Mouse (Mus musculus): ENCODE measurements around the gene Gga1.
"Not testable (repeated sequence)": the region's sequence is repeated elsewhere in the genome, so short reads cannot be mapped to it uniquely, and the experiment has no call there.

The Gga1 gene

GRCm38 (mm10) chr15:78845867-78846266 lies 31.1 kb upstream of the Gga1 start:
- no peak for DNase-seq

- DNase-seq, result no peak
Measured at GRCm38 (mm10) chr15:78846352-78846751, 30.6 kb upstream of the Gga1 start.

- not testable (repeated sequence) for DNase-seq
Measured at GRCm38 (mm10) chr15:78846805-78847204, 30.2 kb upstream of the Gga1 start.

- DNase-seq, result peak; percentile 66
Measured at GRCm38 (mm10) chr15:78848467-78848866, 28.5 kb upstream of the Gga1 start.

- DNase-seq, result no peak
Measured at GRCm38 (mm10) chr15:78849485-78849884, 27.5 kb upstream of the Gga1 start.

GRCm38 (mm10) chr15:78850059-78850824 lies 26.7 kb upstream of the Gga1 start:
- DNase-seq, result no peak

- DNase-seq, result no peak
Measured at GRCm38 (mm10) chr15:78850944-78851343, 26.0 kb upstream of the Gga1 start.

GRCm38 (mm10) chr15:78851505-78852153 lies 25.4 kb upstream of the Gga1 start:
- DNase-seq, result peak; percentile 88

GRCm38 (mm10) chr15:78855303-78855965 lies 21.6 kb upstream of the Gga1 start, which contains the start of gene Lgals2:
Gene Lgals2 (minus strand): TSS chr15:78855529.
- DNase-seq, result no peak

- DNase-seq, result peak; percentile 54
Measured at GRCm38 (mm10) chr15:78857009-78857408, 20.0 kb upstream of the Gga1 start.

- peak; percentile 64 for DNase-seq
Measured at GRCm38 (mm10) chr15:78859311-78859710, 17.7 kb upstream of the Gga1 start.

- no peak for DNase-seq
Measured at GRCm38 (mm10) chr15:78859714-78860113, 17.3 kb upstream of the Gga1 start.

GRCm38 (mm10) chr15:78862280-78862679 lies 14.7 kb upstream of the Gga1 start:
- no peak for DNase-seq

GRCm38 (mm10) chr15:78863154-78863553 lies 13.8 kb upstream of the Gga1 start:
- no peak for DNase-seq

- DNase-seq, result no peak
Measured at GRCm38 (mm10) chr15:78863852-78864253, 13.1 kb upstream of the Gga1 start.

GRCm38 (mm10) chr15:78868398-78868797 lies 8.6 kb upstream of the Gga1 start:
- no peak for DNase-seq

GRCm38 (mm10) chr15:78868826-78869233 lies 8.2 kb upstream of the Gga1 start:
- no peak for DNase-seq

- peak; percentile 48 for DNase-seq
Measured at GRCm38 (mm10) chr15:78869775-78870174, 7.2 kb upstream of the Gga1 start.

- no peak for DNase-seq
Measured at GRCm38 (mm10) chr15:78872021-78872608, 4.9 kb upstream of the Gga1 start.

- no peak for DNase-seq
Measured at GRCm38 (mm10) chr15:78873803-78874435, 3.1 kb upstream of the Gga1 start.

GRCm38 (mm10) chr15:78874989-78875388 lies 2.0 kb upstream of the Gga1 start:
- no peak for DNase-seq

- no peak for DNase-seq
Measured at GRCm38 (mm10) chr15:78875537-78875936, 1.5 kb upstream of the Gga1 start.

- peak; percentile 83 for DNase-seq
Measured at GRCm38 (mm10) chr15:78876258-78876696, 713 bp upstream of the Gga1 start.
